In genomic region chr2:157663584-157664375, GRCm38 (mm10) we compare ENCODE assay signal across 9 mouse cellular contexts.
DNase-seq lines count a peak whose midpoint lies in the region; ATAC-seq and TF ChIP-seq lines count a peak whose summit lies in the region.
"Had no signal": no experiment of that assay in that cellular context is flagged by ENCODE, and none has a peak within 500 bp of the region (broad histone marks: within the 10 kb centered on the region; RNA-seq: fewer than 3 reads in every experiment).

No protein-coding gene starts in this region.

- no peak overlapping the region for H3K4me3 ChIP-seq in heart, adult 2 months
- H3K4me3 ChIP-seq in heart, embryonic 11.5 days (ENCODE audit: low read depth, low read length) = no peak overlapping the region
- no peak overlapping the region for H3K4me3 ChIP-seq in midbrain, embryonic 16.5 days (ENCODE audit: low read depth, low read length)
- H3K4me3 ChIP-seq: megakaryocyte, embryonic 14.5 days had no signal

- H3K27me3 ChIP-seq in heart, adult 2 months (ENCODE audit: control insufficient read depth, insufficient read depth, low read length) = no peaks in the 10 kb centered on the region
- peaks cover 12% of the 10 kb centered on the region for H3K27me3 ChIP-seq in heart, embryonic 11.5 days (ENCODE audit: control insufficient read depth, insufficient read depth, low read length)
- no peaks in the 10 kb centered on the region; the same call in 1 of the 2 replicates for H3K27me3 ChIP-seq in midbrain, embryonic 16.5 days (ENCODE audit: control insufficient read depth, insufficient read depth, low read depth, low read length)

- H3K4me2 ChIP-seq in heart, embryonic 11.5 days = no peak overlapping the region
- H3K4me2 ChIP-seq in midbrain, embryonic 16.5 days (ENCODE audit: low read length) = no peak overlapping the region

- TF ChIP-seq POLR2A in heart, adult 2 months (IDR thresholded peaks at IDR 0.05; ENCODE audit: insufficient read depth, low read depth, low read length) = no peak

- WGBS in heart, adult 2 months = 14% methylated on average over 20 of the region's 20 CpGs
- WGBS in heart, embryonic 11.5 days (ENCODE audit: insufficient replicate concordance) = 12% methylated on average over 20 of the region's 20 CpGs
- 21% methylated on average over 20 of the region's 20 CpGs for WGBS in midbrain, embryonic 16.5 days

- H3K36me3 ChIP-seq in heart, adult 2 months (ENCODE audit: control insufficient read depth, insufficient read depth, low read length) = no peaks in the 10 kb centered on the region
- H3K36me3 ChIP-seq in heart, embryonic 11.5 days (ENCODE audit: control insufficient read depth, insufficient read depth, low read length) = no peaks in the 10 kb centered on the region
- H3K36me3 ChIP-seq in midbrain, embryonic 16.5 days (ENCODE audit: control insufficient read depth, insufficient read depth, low read length) = no peaks in the 10 kb centered on the region

- peak; percentile 12 to 42 for DNase-seq in heart, adult 2 months
- DNase-seq in 416B (ENCODE audit: low read depth) = peak; percentile 57
- peak; percentile 36 for DNase-seq in brain, adult 2 months (ENCODE audit: low read depth, low spot score)
- peak; percentile 64 for DNase-seq in kidney, postnatal 14 days
- DNase-seq in right cerebral cortex, adult 18-20 months = no peak
- no peak for DNase-seq in spleen, postnatal 36 days (ENCODE audit: low spot score in 2 of 2)

- H3K9me3 ChIP-seq in heart, embryonic 11.5 days (replicated peaks; ENCODE audit: control insufficient read depth, low read length) = no peaks in the 10 kb centered on the region
- no peaks in the 10 kb centered on the region for H3K9me3 ChIP-seq in midbrain, embryonic 16.5 days (replicated peaks; ENCODE audit: control insufficient read depth, low read length, poor library complexity, severe bottlenecking)

- intact Hi-C loops in heart, adult 2 months (cut with DNase I) = no loop called here

- no peak overlapping the region for H3K9ac ChIP-seq in heart, adult 2 months (ENCODE audit: low read depth, low read length)
- no peak overlapping the region for H3K9ac ChIP-seq in heart, embryonic 11.5 days (ENCODE audit: low read depth, low read length)
- no peak overlapping the region for H3K9ac ChIP-seq in midbrain, embryonic 16.5 days (ENCODE audit: low read depth, low read length)

- TF ChIP-seq EP300 in heart, adult 2 months (IDR thresholded peaks at IDR 0.05; ENCODE audit: insufficient read depth, low read depth, low read length) = no peak

- ATAC-seq in heart, embryonic 11.5 days (replicated peaks; ENCODE audit: insufficient number of reproducible peaks, low FRiP score, low TSS enrichment) = no peak
- ATAC-seq in midbrain, embryonic 16.5 days = 0 out of 2 replicates have a peak, but pooled peaks have one; percentile 29

- H3K4me1 ChIP-seq in heart, adult 2 months (ENCODE audit: control insufficient read depth, insufficient read depth, low read length) = no peaks in the 10 kb centered on the region
- H3K4me1 ChIP-seq in heart, embryonic 11.5 days (ENCODE audit: control insufficient read depth, insufficient read depth, low read length) = no peaks in the 10 kb centered on the region
- H3K4me1 ChIP-seq in midbrain, embryonic 16.5 days (ENCODE audit: control insufficient read depth, insufficient read depth, low read length) = peaks cover 14% of the 10 kb centered on the region; the same call in 1 of the 2 replicates
- H3K4me1 ChIP-seq: megakaryocyte, embryonic 14.5 days had no signal

- TF ChIP-seq CTCF in heart, adult 2 months (IDR thresholded peaks at IDR 0.05) = no peak

- no peak overlapping the region for H3K27ac ChIP-seq in heart, adult 2 months
- no peak overlapping the region for H3K27ac ChIP-seq in heart, embryonic 11.5 days (ENCODE audit: low read depth, low read length)
- H3K27ac ChIP-seq in midbrain, embryonic 16.5 days (ENCODE audit: low read length) = 0 out of 2 replicates have a peak overlapping the region, but pooled peaks have one; percentile 28

- H3K79me2 ChIP-seq in heart, adult 2 months (replicated peaks; ENCODE audit: control insufficient read depth, insufficient read depth, low read length) = no peaks in the 10 kb centered on the region

Comparison
In these comparisons a context has a peak if more than half of its experiments do, and no peak if none do; other contexts are left out.
1. DNase-seq: peak in heart, adult 2 months (2 of 2), 416B (single experiment), brain, adult 2 months (single experiment) and kidney, postnatal 14 days (single experiment); none in right cerebral cortex, adult 18-20 months (single experiment) and spleen, postnatal 36 days (0 of 2).